Mouse (Mus musculus): ENCODE data around the gene Prom1. TPM values are rescaled to one million over a fixed set of nuclear protein-coding genes. Genes with fewer than 3 reads are reported as not detected.

Prom1 gene
- polyA plus RNA-seq (2017; shearing (Covaris generic)): 1.8 TPM

DNA sequence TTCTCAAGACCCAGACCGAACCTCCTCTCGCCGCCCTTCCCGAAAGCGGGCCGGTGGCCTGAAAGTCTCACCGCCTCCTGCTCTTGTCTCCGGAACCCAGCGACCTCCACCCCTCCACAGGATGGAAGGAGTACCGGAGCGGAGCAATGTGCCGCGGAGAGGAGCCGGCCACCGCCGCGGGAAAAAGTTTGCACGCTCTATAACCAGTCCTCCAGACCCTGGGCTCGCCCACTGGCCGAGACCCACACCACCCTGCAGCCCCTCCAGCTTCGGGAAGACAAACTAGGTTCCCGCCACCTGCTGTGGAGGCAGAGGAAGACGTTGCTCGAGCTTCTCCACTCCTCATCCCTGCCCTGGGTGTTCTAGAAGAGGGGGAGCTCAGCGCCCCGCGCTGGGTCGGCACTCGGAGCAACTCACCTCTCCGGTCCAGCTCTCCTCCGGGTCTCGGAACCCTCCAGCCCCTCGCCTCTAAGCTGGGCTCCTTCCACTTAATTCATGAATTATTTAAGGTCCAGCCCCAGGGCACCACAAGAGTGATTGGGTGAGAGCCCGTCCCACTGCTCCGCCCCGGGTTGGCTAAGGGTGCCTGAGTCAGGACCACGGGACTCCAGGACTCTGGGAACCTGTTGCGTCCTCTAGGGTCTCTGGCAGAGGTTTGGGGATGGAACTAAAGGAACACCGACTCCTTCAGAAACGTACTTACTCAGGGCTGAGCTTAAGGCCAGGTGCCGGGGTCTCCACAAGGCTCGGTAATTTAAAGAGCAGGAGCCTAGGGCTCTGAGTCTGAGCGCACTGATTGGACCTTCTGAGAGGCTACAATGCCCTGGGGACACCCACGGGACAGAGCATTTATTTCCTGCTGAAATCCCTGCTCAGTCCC is at the start of gene Prom1:
TSS of gene Prom1 (minus strand) at position 802 of the 880 bp plus-strand sequence.

GRCm38 (mm10) chr5:43981620-43982019 is 120.2 kb downstream of the Prom1 start, which contains the start of gene Fgfbp1:
TSS of gene Fgfbp1 (minus strand) at chr5:43981779.

Other genes with a start within 250 kb of the Prom1 start
- gene Cd38, start 233.5 kb downstream of the Prom1 start, polyA plus RNA-seq (2017; shearing (Covaris generic)): 5.7 TPM
- not detected for gene Gm7879, start 188.9 kb downstream of the Prom1 start, polyA plus RNA-seq (2017; shearing (Covaris generic))
- gene Fgfbp1, start 120.3 kb downstream of the Prom1 start, polyA plus RNA-seq (2017; shearing (Covaris generic)): 0.46 TPM
- 102 TPM for gene Tapt1, start 124.6 kb upstream of the Prom1 start, polyA plus RNA-seq (2017; shearing (Covaris generic))